Mouse (Mus musculus) spleen, postnatal 14 days (tissue): ENCODE results near the gene Ffar2.

Experiments used
- DNase-seq, 2 experiments: peaks; one replicate each; pipeline ENCODE4 v3.0.0; 2021 to 2022; ENCODE audit warnings: low spot score in 2 of 2

Gene Ffar2

GRCm38 (mm10) chr7:30769236-30769635, 54.3 kb downstream of the Ffar2 start:
- no peak for DNase-seq
